Mouse (Mus musculus) heart, postnatal 36 days (tissue): ENCODE measurements at regions not wholly inside any gene's neighbourhood (a gene's known extent, or its start where the extent isn't known, plus 50 kb on each side); places are given as distances from the start of the nearest gene placed in this dataset.
A peak's percentile ranks its signal among the peaks of the same experiment; 100 is the strongest.

Experiments used
- DNase-seq, 2 experiments: peaks; one replicate each; pipeline ENCODE4 v3.0.0; 2021 to 2022
- intact Hi-C: fragments of 180-260 bp; cut with DNase I; formaldehyde crosslinking; loops from one replicate; pipeline ENCODE4 v1.15.1; 2025

DNA sequence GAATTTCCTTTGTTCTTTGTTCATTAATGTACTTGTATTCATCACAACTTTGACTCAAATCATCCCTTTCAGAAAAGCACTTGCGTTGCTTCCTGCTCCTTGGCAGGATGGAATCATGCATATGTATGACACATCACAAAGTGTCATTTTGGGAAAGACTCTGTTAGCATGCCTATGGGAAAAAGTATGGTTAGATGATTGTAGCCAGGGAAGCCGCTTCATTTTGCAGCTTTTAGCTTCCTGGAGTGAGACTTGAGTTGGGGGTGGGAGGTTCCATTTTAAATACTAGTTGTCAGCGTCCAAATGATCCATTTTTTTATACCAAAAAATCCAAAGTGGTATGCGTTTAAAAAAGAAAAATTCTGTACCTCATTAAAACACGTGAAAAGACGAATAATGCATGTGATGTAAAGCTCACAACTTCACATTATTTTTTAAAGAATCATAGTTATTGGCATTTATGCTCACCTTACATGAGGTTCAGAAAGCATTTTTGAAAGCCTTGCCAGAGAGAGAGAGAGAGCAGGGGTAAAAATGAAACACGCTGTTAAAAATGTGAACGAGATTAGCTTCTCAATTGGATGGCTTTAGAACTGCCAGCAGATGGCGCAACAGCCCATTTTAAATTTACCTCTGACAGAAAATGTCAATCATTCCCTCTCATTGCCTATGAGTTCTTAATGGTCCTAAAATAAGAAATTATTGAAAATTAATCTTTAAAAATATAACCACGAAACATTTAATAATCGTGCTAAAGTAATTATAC lies 57.6 kb upstream of the Akr1e1 start:
- DNase-seq, result peak; percentile 49 to 76
- intact Hi-C loops, result loop anchor here (1.0 to 10.0 kb wide), 9 partner anchors 278 to 1805 kb away; no protein-coding TSS in a partner anchor

DNA sequence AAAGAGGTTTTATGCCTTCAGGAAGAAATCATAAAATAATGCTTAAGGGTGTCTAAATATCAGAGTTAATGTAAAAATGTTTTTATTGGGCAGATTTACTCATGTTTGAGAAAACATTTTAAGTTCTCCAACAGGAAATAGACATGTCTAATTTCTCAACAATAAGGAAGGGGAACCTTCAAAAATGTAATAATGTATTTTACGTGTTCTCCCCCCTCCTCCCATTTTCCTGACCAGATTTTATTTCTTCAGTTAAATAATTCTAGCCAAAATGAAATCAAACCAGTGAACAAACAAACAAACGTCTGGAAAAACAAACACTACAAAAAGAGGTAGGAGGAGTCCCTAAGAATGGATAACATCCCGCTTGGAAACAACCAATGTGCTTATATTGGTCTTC lies 54.4 kb upstream of the Akr1e1 start:
- intact Hi-C loops, result loop anchor here (5.0 to 10.0 kb wide), 8 partner anchors 281 to 1884 kb away; partner anchors contain the start of gene Pitrm1
- no peak for DNase-seq

DNA sequence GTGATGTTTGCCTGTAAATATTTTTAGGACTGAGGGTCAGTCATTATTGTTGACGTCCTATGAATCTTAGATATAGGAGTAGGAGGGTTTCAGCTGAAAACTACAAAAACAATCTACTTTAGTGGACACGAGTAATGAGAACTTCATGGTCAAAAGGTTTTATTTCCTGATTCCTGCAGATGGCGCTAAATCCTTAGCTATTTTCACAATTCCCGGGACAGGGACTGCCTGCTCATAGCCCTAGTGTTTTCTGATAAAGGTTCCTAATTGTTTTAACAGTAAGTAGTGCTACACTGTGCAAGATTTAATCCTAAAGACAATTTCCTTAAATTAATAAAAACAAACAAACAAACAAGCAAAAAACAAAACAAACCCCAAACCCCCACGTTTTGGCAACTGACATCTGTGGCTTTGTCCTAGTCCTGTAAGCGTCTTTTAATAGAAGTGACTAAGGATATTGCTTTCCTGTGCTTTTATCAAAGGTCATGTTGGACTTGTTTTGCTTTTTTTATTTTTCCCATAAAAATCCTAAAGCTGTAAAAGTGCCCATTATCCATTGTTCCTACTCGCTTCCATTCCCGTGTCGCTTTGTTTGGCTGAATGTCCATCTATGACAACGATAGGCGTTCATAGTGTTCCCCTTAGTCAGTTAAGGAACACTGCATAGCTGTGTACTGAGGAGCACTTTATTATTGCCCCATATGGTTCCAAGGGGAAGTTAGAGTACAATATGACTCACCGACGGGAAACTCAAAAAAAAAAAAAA lies 53.5 kb upstream of the Akr1e1 start:
- peak; percentile 36 to 56 for DNase-seq
- intact Hi-C loops, result loop anchor here (5.0 to 10.0 kb wide), 8 partner anchors 282 to 1885 kb away; partner anchors contain the start of gene Pitrm1
